8 mouse cellular contexts compared by ENCODE assay signal in the genomic region with DNA sequence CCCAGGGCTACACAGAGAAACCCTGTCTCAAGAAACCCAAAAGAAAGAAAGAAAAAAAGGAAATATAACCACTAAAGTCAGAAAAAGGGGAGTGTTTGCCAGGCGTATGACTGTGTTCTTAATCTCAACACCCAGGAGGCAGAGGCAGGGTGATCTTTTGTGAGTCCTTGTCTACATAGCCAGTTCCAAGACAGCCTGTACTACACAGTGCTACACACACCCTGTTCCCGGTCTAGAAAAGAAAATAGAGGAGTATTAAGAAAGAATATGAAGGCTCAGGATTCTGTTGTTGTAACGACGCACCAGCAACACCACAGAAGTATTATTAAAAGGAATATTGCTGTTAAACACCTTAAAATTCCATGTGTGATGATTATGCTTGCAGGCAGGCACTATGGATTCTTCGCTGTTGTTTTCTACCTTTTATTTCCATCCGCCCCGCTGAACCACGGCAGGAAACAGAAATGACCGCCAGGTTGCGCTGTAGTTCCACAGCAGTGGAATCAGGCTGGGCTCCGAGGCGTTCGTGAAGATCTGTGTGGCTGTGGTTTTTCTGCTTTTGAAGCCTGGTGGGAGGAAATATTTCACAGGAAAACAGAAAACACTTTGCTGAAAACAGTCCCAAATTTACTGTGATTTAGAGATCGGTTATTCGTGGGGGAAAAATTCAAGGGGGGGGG. TPM values are rescaled to one million over a fixed set of nuclear protein-coding genes. Genes with fewer than 3 reads are reported as not detected.
A peak's percentile ranks its signal among the peaks of the same experiment; 100 is the strongest.
DNase-seq lines count a peak whose midpoint lies in the region; ATAC-seq and TF ChIP-seq lines count a peak whose summit lies in the region.

No protein-coding gene starts in this region.

- H3K4me2 ChIP-seq in embryonic facial prominence, embryonic 15.5 days (replicated peaks) = no peak overlapping the region
- no peak overlapping the region for H3K4me2 ChIP-seq in heart, postnatal 0 days (ENCODE audit: low read depth, low read length)

- H3K4me1 ChIP-seq in bone marrow, adult 2 months (ENCODE audit: control insufficient read depth, insufficient read depth, low read length) = no peaks in the 10 kb centered on the region
- H3K4me1 ChIP-seq in embryonic facial prominence, embryonic 15.5 days = peaks cover 20% of the 10 kb centered on the region; the same call in 1 of the 2 replicates
- H3K4me1 ChIP-seq in heart, postnatal 0 days (ENCODE audit: control insufficient read depth, insufficient read depth) = no peaks in the 10 kb centered on the region

- peak; percentile 79 for ATAC-seq in embryonic facial prominence, embryonic 15.5 days (ENCODE audit: insufficient number of reproducible peaks, low FRiP score, low TSS enrichment, low read depth)
- peak; percentile 76 for ATAC-seq in heart, postnatal 0 days (ENCODE audit: insufficient read depth, low read depth)
- peak; percentile 90 for ATAC-seq in neutrophil, adult 5-6 weeks (ENCODE audit: extremely low read depth, insufficient number of reproducible peaks, low FRiP score, poor library complexity, severe bottlenecking)

- no peak overlapping the region for H3K27ac ChIP-seq in bone marrow, adult 2 months (ENCODE audit: control insufficient read depth, insufficient read depth, low read depth, low read length, poor library complexity)
- H3K27ac ChIP-seq in embryonic facial prominence, embryonic 15.5 days (replicated peaks) = no peak overlapping the region
- H3K27ac ChIP-seq in heart, postnatal 0 days (ENCODE audit: low read depth) = no peak overlapping the region

- DNase-seq in CD4-positive, CD25-positive, alpha-beta regulatory T cell, adult 2 months (ENCODE audit: low read depth, low spot score) = peak; percentile 89
- peak; percentile 62 for DNase-seq in heart, postnatal 0 days (ENCODE audit: low spot score)
- peak; percentile 74 to 89 for DNase-seq in kidney, postnatal 25 days
- DNase-seq in lung, adult 18-20 months = peak; percentile 56 to 74
- DNase-seq in testis, postnatal 10 days (ENCODE audit: low spot score) = peak; percentile 93

- TF ChIP-seq CTCF in bone marrow, adult 2 months (IDR thresholded peaks at IDR 0.05; ENCODE audit: control insufficient read depth, insufficient read depth, low read length) = peak; percentile 86
- peak; percentile 99 for TF ChIP-seq CTCF in heart, postnatal 0 days (IDR thresholded peaks at IDR 0.05; ENCODE audit: low read depth)

- H3K4me3 ChIP-seq in bone marrow, adult 2 months (replicated peaks; ENCODE audit: control insufficient read depth, low read depth, low read length) = no peak overlapping the region
- no peak overlapping the region for H3K4me3 ChIP-seq in embryonic facial prominence, embryonic 15.5 days (replicated peaks)
- H3K4me3 ChIP-seq in heart, postnatal 0 days (ENCODE audit: low read depth, low read length) = no peak overlapping the region

- no peak for TF ChIP-seq EP300 in heart, postnatal 0 days (IDR thresholded peaks at IDR 0.05; ENCODE audit: low read depth)

- no peak overlapping the region for H3K9ac ChIP-seq in embryonic facial prominence, embryonic 15.5 days
- no peak overlapping the region for H3K9ac ChIP-seq in heart, postnatal 0 days (replicated peaks; ENCODE audit: low read depth, low read length)

- TF ChIP-seq POLR2A in bone marrow, adult 2 months (IDR thresholded peaks at IDR 0.05; ENCODE audit: borderline replicate concordance, control insufficient read depth, low read depth, low read length) = no peak

- no peaks in the 10 kb centered on the region for H3K27me3 ChIP-seq in embryonic facial prominence, embryonic 15.5 days
- H3K27me3 ChIP-seq in heart, postnatal 0 days (ENCODE audit: control insufficient read depth, insufficient read depth, low read length) = no peaks in the 10 kb centered on the region

- no peaks in the 10 kb centered on the region for H3K36me3 ChIP-seq in embryonic facial prominence, embryonic 15.5 days
- H3K36me3 ChIP-seq in heart, postnatal 0 days (replicated peaks; ENCODE audit: control insufficient read depth, insufficient read depth, low read length) = no peaks in the 10 kb centered on the region

- 19% methylated on average over 15 of the region's 15 CpGs for WGBS in bone marrow, adult 2 months
- WGBS in embryonic facial prominence, embryonic 15.5 days = 17% methylated on average over 15 of the region's 15 CpGs
- 16% methylated on average over 15 of the region's 15 CpGs for WGBS in heart, postnatal 0 days

- no peaks in the 10 kb centered on the region for H3K9me3 ChIP-seq in embryonic facial prominence, embryonic 15.5 days (replicated peaks)
- no peaks in the 10 kb centered on the region for H3K9me3 ChIP-seq in heart, postnatal 0 days (replicated peaks; ENCODE audit: control insufficient read depth, low read length)

RNA-seq across cellular contexts. Expression of a gene that starts 19.5 kb away (rescaled TPM):
- polyA plus RNA-seq in bone marrow, adult 2 months (2011; ENCODE audit: insufficient read depth, insufficient read length, low replicate concordance, missing spikeins) = 3.0 and 10.7 TPM in 2 replicates
- polyA plus RNA-seq in embryonic facial prominence, embryonic 15.5 days (2015; fragmentation: Nextera tagmentation; extraction: Ambion mirVana) = 31.4 and 34.4 TPM in 2 replicates
- total RNA-seq in heart, postnatal 0 days (2014; rRNA removed; ENCODE audit: low replicate concordance) = 11.9 and 17.5 TPM in 2 replicates
- 17.1 and 18.9 TPM in 2 replicates for polyA plus RNA-seq in heart, postnatal 0 days (2015; fragmentation: Nextera tagmentation; extraction: Ambion mirVana)
- total RNA-seq in neutrophil, adult 5-6 weeks (2017) = 24.0 and 24.3 TPM in 2 replicates
